Mouse (Mus musculus): ENCODE data around the gene Trak1.

GRCm38 (mm10) chr9:121344344-121344743, 47.0 kb downstream of the Trak1 start:
- TF ChIP-seq MAFK (IDR thresholded peaks at IDR 0.05; ENCODE audit: insufficient read depth, low read depth, low read length) = no peak
- TF ChIP-seq ZC3H11A (IDR thresholded peaks at IDR 0.05; ENCODE audit: borderline replicate concordance, low read depth, low read length) = no peak

All from ES-E14 (cell line).